Mouse (Mus musculus) CH12.LX (cell line): Measurements from ENCODE around the gene Mdh2. TPM values are rescaled to one million over a fixed set of nuclear protein-coding genes. Genes with fewer than 3 reads are reported as not detected.

Experiments
- DNase-seq: peaks from one replicate; pipeline ENCODE4 v3.0.0-alpha.2; 2013; ENCODE audit errors: extremely low read depth
- H3K27ac ChIP-seq: 2 replicates; pipeline ENCODE4 v1.5.1; 2012; ENCODE audit warnings: low read depth, mild to moderate bottlenecking, control low read depth, moderate library complexity; ENCODE audit not compliant: insufficient read depth
- H3K27me3 ChIP-seq: replicated peaks from 2 replicates; pipeline ENCODE3; 2012; ENCODE audit warnings: inconsistent platforms
- H3K36me3 ChIP-seq, 2 experiments: replicated peaks in 1 of 2; 2 replicates each; pipeline versions ENCODE3 to v1.6.1; 2012; ENCODE audit warnings: inconsistent platforms in 1 of 2, low read length in 1 of 2, mild to moderate bottlenecking in 1 of 2, mixed read lengths in 1 of 2, moderate library complexity in 1 of 2; ENCODE audit not compliant: control insufficient read depth in 1 of 2, insufficient read depth in 1 of 2
- H3K4me1 ChIP-seq, 2 experiments: 2 replicates each; pipeline ENCODE4 v1.6.1; 2012; ENCODE audit warnings: inconsistent platforms in 1 of 2, moderate library complexity in 1 of 2; ENCODE audit not compliant: insufficient read depth in 2 of 2, control insufficient read depth in 1 of 2
- H3K4me2 ChIP-seq: 2 replicates; pipeline ENCODE4 v1.6.1; 2012; ENCODE audit warnings: low read depth, mild to moderate bottlenecking, control low read depth; ENCODE audit not compliant: poor library complexity, insufficient read depth, severe bottlenecking
- H3K4me3 ChIP-seq, 3 experiments: fragments of 150-350 bp in 1 of 3; sonication (generic) in 1 of 3; replicated peaks in 1 of 3; 2 replicates each; pipeline versions ENCODE3 to v1.5.1; 2011 to 2012; ENCODE audit warnings: low read depth in 2 of 3, low read length in 2 of 3, mild to moderate bottlenecking in 2 of 3, moderate library complexity in 2 of 3, control low read depth in 1 of 3, improper control_type of control experiment in 1 of 3, inconsistent platforms in 1 of 3, mixed read lengths in 1 of 3; ENCODE audit not compliant: poor library complexity in 1 of 3
- H3K79me2 ChIP-seq: replicated peaks from 2 replicates; pipeline ENCODE4 v1.6.1; 2012; ENCODE audit warnings: mild to moderate bottlenecking, moderate library complexity; ENCODE audit not compliant: control insufficient read depth, poor library complexity, insufficient read depth, severe bottlenecking; ENCODE audit errors: extremely low read depth
- H3K9ac ChIP-seq: 2 replicates; pipeline ENCODE4 v1.6.1; 2012; ENCODE audit warnings: low read depth, mild to moderate bottlenecking, control low read depth, moderate library complexity; ENCODE audit not compliant: insufficient read depth
- H3K9me3 ChIP-seq: replicated peaks from 2 replicates; pipeline ENCODE3; 2012; ENCODE audit warnings: low read length, inconsistent platforms, mixed read lengths
- CHD1 ChIP-seq: IDR thresholded peaks from 2 replicates; pipeline ENCODE4 v1.6.1; 2012; ENCODE audit warnings: low read depth, low read length, improper control_type of control experiment, inconsistent platforms
- CHD2 ChIP-seq: IDR thresholded peaks from 2 replicates; pipeline ENCODE4 v1.6.1; 2011; ENCODE audit warnings: low read length, improper control_type of control experiment
- CTCF ChIP-seq, 2 experiments: IDR thresholded peaks in 1 of 2; conservative IDR thresholded peaks in 1 of 2; 2 replicates each; pipeline ENCODE4 v1.5.1; 2011 to 2012; ENCODE audit warnings: low read depth in 2 of 2, low read length in 2 of 2, improper control_type of control experiment in 1 of 2, inconsistent platforms in 1 of 2, mild to moderate bottlenecking in 1 of 2, moderate library complexity in 1 of 2
- ELF1 ChIP-seq: IDR thresholded peaks from 2 replicates; pipeline ENCODE4 v1.6.1; 2014; ENCODE audit warnings: low read depth, mild to moderate bottlenecking, inconsistent platforms, low read length, improper control_type of control experiment
- EP300 ChIP-seq: IDR thresholded peaks from 2 replicates; pipeline ENCODE4 v1.6.1; 2011; ENCODE audit warnings: low read length, improper control_type of control experiment
- ETS1 ChIP-seq: conservative IDR thresholded peaks from 2 replicates; pipeline ENCODE4 v1.6.1; 2012; ENCODE audit warnings: low read depth, mild to moderate bottlenecking, inconsistent platforms, low read length, improper control_type of control experiment, moderate library complexity
- GABPA ChIP-seq: IDR thresholded peaks from 2 replicates; pipeline ENCODE4 v1.6.1; 2012; ENCODE audit warnings: low read depth, low read length, improper control_type of control experiment, inconsistent platforms; ENCODE audit not compliant: insufficient replicate concordance
- IRF4 ChIP-seq: IDR thresholded peaks from 2 replicates; pipeline ENCODE4 v1.6.1; 2014; ENCODE audit warnings: low read depth, mild to moderate bottlenecking, inconsistent platforms, low read length, improper control_type of control experiment
- JUN ChIP-seq: IDR thresholded peaks from 2 replicates; pipeline ENCODE4 v1.6.1; 2011; ENCODE audit warnings: low read depth, mild to moderate bottlenecking, low read length, improper control_type of control experiment, moderate library complexity; ENCODE audit not compliant: insufficient read depth
- JUND ChIP-seq: conservative IDR thresholded peaks from 2 replicates; pipeline ENCODE4 v1.6.1; 2011; ENCODE audit warnings: low read depth, low read length, improper control_type of control experiment
- KAT2A ChIP-seq: IDR thresholded peaks from 2 replicates; pipeline ENCODE4 v1.6.1; 2012; ENCODE audit warnings: low read length, improper control_type of control experiment, inconsistent platforms; ENCODE audit not compliant: insufficient replicate concordance
- MAFK ChIP-seq: IDR thresholded peaks from 2 replicates; pipeline ENCODE4 v1.6.1; 2011; ENCODE audit warnings: low read length, improper control_type of control experiment; ENCODE audit not compliant: insufficient replicate concordance
- MAZ ChIP-seq: IDR thresholded peaks from 2 replicates; pipeline ENCODE4 v1.6.1; 2012; ENCODE audit warnings: low read depth, mild to moderate bottlenecking, inconsistent platforms, low read length, improper control_type of control experiment, moderate library complexity
- MXI1 ChIP-seq: IDR thresholded peaks from 2 replicates; pipeline ENCODE4 v1.6.1; 2011; ENCODE audit warnings: mild to moderate bottlenecking, low read depth, low read length, improper control_type of control experiment
- MYC ChIP-seq: IDR thresholded peaks from 2 replicates; pipeline ENCODE4 v1.6.1; 2011; ENCODE audit warnings: low read depth, mild to moderate bottlenecking, improper control_type of control experiment, low read length
- NRF1 ChIP-seq: IDR thresholded peaks from 2 replicates; pipeline ENCODE4 v1.6.1; 2014; ENCODE audit warnings: low read depth, mild to moderate bottlenecking, inconsistent platforms, low read length, improper control_type of control experiment, moderate library complexity
- PAX5 ChIP-seq: IDR thresholded peaks from 2 replicates; pipeline ENCODE4 v1.6.1; 2012; ENCODE audit warnings: low read length, inconsistent platforms, mixed read lengths
- POLR2A ChIP-seq: IDR thresholded peaks from 2 replicates; pipeline ENCODE4 v1.6.1; 2011; ENCODE audit warnings: low read depth, mild to moderate bottlenecking, improper control_type of control experiment, low read length
- POLR2AphosphoS2 ChIP-seq: IDR thresholded peaks from 2 replicates; pipeline ENCODE4 v1.6.1; 2011; ENCODE audit warnings: low read depth, low read length, improper control_type of control experiment
- RCOR1 ChIP-seq: conservative IDR thresholded peaks from 2 replicates; pipeline ENCODE4 v1.6.1; 2012; ENCODE audit warnings: low read depth, mild to moderate bottlenecking, inconsistent platforms, low read length, improper control_type of control experiment
- SIN3A ChIP-seq: IDR thresholded peaks from 2 replicates; pipeline ENCODE4 v1.6.1; 2012; ENCODE audit warnings: low read length, improper control_type of control experiment, inconsistent platforms
- TBP ChIP-seq: conservative IDR thresholded peaks from 2 replicates; pipeline ENCODE4 v1.6.1; 2011; ENCODE audit warnings: low read depth, low read length, improper control_type of control experiment
- TCF12 ChIP-seq: IDR thresholded peaks from 2 replicates; pipeline ENCODE4 v1.6.1; 2014; ENCODE audit warnings: low read depth, mild to moderate bottlenecking, inconsistent platforms, low read length, improper control_type of control experiment
- USF1 ChIP-seq: IDR thresholded peaks from 2 replicates; pipeline ENCODE4 v1.6.1; 2014; ENCODE audit warnings: low read depth, mild to moderate bottlenecking, inconsistent platforms, low read length, improper control_type of control experiment
- ZNF384 ChIP-seq: IDR thresholded peaks from 2 replicates; pipeline ENCODE4 v1.6.1; 2012; ENCODE audit warnings: low read depth, low read length, improper control_type of control experiment, inconsistent platforms
- dilution Hi-C: fragments of 300-500 bp; cut with MboI; formaldehyde crosslinking; loops from 2 replicates; pipeline ENCODE4 v1.14.3; 2020; ENCODE audit warnings: low sequenced_read_pairs; ENCODE audit not compliant: extremely low pct_unique_long_range_greater_than_20kb, extremely low pct_ligation_motif_present
- in situ Hi-C: fragments of 300-500 bp; cut with MboI; formaldehyde crosslinking; loops from 3 replicates; pipeline ENCODE4 v1.14.3; 2019; ENCODE audit warnings: low sequenced_read_pairs, low pct_ligation_motif_present, low pct_unique_long_range_greater_than_20kb, mixed read lengths
- polyA plus RNA-seq: library from polyadenylated mRNA; unstranded; fragments of >175 nt; gene quantifications from 2 replicates; pipeline ENCODE4 v1.2.1, GENCODE M21; 2012; ENCODE audit warnings: low read depth; ENCODE audit not compliant: insufficient read length
- total RNA-seq, 2 experiments: library from RNA; depleted of rRNA; stranded (reverse); fragments of 300-350 nt in 1 of 2; fragments of >200 nt in 1 of 2; gene quantifications; 2 replicates each; pipeline ENCODE4 v1.2.3; 2012 to 2014

Mdh2 gene
- total and polyA plus RNA-seq, 3 experiments, result 133 to 569 (median 152) TPM

GRCm38 (mm10) chr5:135777796-135778470 is 347 bp upstream of the Mdh2 start, which contains the start of gene Styxl1:
TSS of gene Styxl1 (minus strand) at chr5:135778385.
- peak; percentile 43 for DNase-seq
- H3K27me3 ChIP-seq, result no peaks in the 10 kb centered on the region
- dilution Hi-C loops (no loop called here), in situ Hi-C loops (loop anchor here (10.0 kb wide), 1 partner anchor 243 kb away; no protein-coding TSS in a partner anchor)
- peak within 1 kb of the TSS; percentile 90 for H3K9ac ChIP-seq
- peaks cover 36% of the 10 kb centered on the region for H3K79me2 ChIP-seq
- H3K27ac ChIP-seq, result peak within 1 kb of the TSS; percentile 56
- H3K9me3 ChIP-seq, result no peaks in the 10 kb centered on the region
- peak within 1 kb of the TSS; percentile 89 for H3K4me2 ChIP-seq
- peak within 1 kb of the TSS; percentile 87 to 89 (median 88) for H3K4me3 ChIP-seq
- peaks cover 7 to 27% of the 10 kb centered on the region in 2 experiments for H3K36me3 ChIP-seq
- no peak for TF ChIP-seq ZNF384
- peak; percentile 91 for TF ChIP-seq ELF1
- no peak for TF ChIP-seq PAX5
- 0 out of 2 replicates have a peak, but pooled peaks have one; percentile 1 for TF ChIP-seq IRF4
- no peak for TF ChIP-seq MXI1
- peaks cover 8 to 52% of the 10 kb centered on the region in 2 experiments for H3K4me1 ChIP-seq

- peak overlapping the region in 1 of 3 experiments; percentile 87 for H3K4me3 ChIP-seq
- peak; percentile 21 for DNase-seq
- H3K4me1 ChIP-seq, result peaks cover 8 to 39% of the 10 kb centered on the region in 2 experiments
- H3K9me3 ChIP-seq, result no peaks in the 10 kb centered on the region
- peaks cover 27 to 51% of the 10 kb centered on the region in 2 experiments for H3K36me3 ChIP-seq
- TF ChIP-seq USF1 (no peak), MAFK (no peak), POLR2AphosphoS2 (no peak), POLR2A (0 out of 2 replicates have a peak, but pooled peaks have one; percentile 9), CTCF (conservative IDR thresholded peaks at IDR 0.05 in 1 of 2, IDR thresholded peaks at IDR 0.05 in 1 of 2; ENCODE audit: low read depth in 2 of 2, low read length in 2 of 2) (no peak), ZNF384 (no peak), CHD2 (0 out of 2 replicates have a peak, but pooled peaks have one; percentile 14)
- peak overlapping the region; percentile 90 for H3K9ac ChIP-seq
- H3K4me2 ChIP-seq, result peak overlapping the region; percentile 80
- dilution Hi-C loops, result no loop called here
- no peak overlapping the region for H3K27ac ChIP-seq
- no peaks in the 10 kb centered on the region for H3K27me3 ChIP-seq
- in situ Hi-C loops, result no loop called here
- H3K79me2 ChIP-seq, result peaks cover 36% of the 10 kb centered on the region
These were observed 2.1 kb downstream of the Mdh2 start for GRCm38 (mm10) chr5:135780331-135780730.

DNA sequence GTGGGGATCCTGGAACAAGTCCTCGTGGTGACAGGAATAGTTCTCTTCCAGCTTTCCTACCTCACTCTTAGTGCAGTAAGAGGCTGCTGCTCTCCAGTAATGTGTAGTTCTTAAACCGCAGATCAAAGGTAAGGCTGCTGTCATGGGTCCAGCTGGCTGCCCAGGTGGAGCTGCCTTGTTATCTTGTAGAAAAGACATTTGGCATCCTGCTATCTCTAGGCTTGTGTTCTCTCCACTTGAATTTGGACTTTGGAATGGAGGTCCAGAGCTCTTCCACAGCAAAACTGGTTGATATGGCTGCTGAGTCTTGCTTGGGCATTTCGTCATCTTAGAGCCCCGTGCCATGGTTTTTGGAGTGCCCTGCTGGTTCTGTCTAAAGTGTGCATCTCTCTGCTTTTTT is 4.6 kb downstream of the Mdh2 start:
- Histone ChIP-seq H3K4me3 (no peak overlapping the region), H3K27me3 (no peaks in the 10 kb centered on the region), H3K9me3 (no peaks in the 10 kb centered on the region), H3K79me2 (peaks cover 36% of the 10 kb centered on the region), H3K36me3 (peaks cover 53 to 76% of the 10 kb centered on the region in 2 experiments), H3K4me1 (peaks cover 4 to 26% of the 10 kb centered on the region in 2 experiments), H3K27ac (no peak overlapping the region), H3K9ac (no peak overlapping the region), H3K4me2 (no peak overlapping the region)
- no peak for DNase-seq
- dilution Hi-C loops (no loop called here), in situ Hi-C loops (no loop called here)
- TF ChIP-seq RCOR1 (no peak), CHD1 (no peak), TBP (no peak), MAFK (no peak), EP300 (no peak), ETS1 (no peak), JUND (no peak), JUN (no peak), TCF12 (no peak), MAZ (no peak), NRF1 (no peak), GABPA (no peak), ELF1 (no peak), SIN3A (no peak), KAT2A (no peak), MYC (no peak)
